8 mouse cellular contexts compared by ENCODE assay signal in the genomic region with DNA sequence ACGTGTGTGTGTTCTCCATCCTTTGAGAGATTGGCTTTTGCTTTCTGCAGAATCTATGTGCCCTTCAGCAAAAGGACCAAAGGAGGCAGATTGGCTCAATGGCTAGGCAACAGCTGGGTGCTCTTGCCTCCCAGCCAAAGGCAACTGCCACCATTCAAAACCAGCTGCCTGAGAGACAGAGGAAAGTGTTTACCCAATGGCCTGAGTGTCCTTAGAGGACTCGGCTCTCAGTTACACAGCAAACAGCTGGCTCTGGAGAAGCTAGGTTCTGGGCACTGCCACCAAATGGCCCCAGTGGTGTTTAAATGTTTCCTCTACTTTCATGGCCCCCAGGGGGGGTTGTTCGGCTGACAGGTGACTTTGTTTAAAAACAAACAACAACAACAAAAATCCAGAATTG. TPM values are rescaled to one million over a fixed set of nuclear protein-coding genes. Genes with fewer than 3 reads are reported as not detected.
A peak's percentile ranks its signal among the peaks of the same experiment; 100 is the strongest.
DNase-seq lines count a peak whose midpoint lies in the region; ATAC-seq and TF ChIP-seq lines count a peak whose summit lies in the region.

No protein-coding gene starts in this region.

- H3K4me1 ChIP-seq in lung, adult 2 months (ENCODE audit: control insufficient read depth, insufficient read depth, low read length) = peaks cover 4% of the 10 kb centered on the region
- no peaks in the 10 kb centered on the region for H3K4me1 ChIP-seq in heart, embryonic 16.5 days (ENCODE audit: control insufficient read depth, insufficient read depth, low read length)
- no peaks in the 10 kb centered on the region for H3K4me1 ChIP-seq in liver, postnatal 0 days (ENCODE audit: insufficient read depth)
- no peaks in the 10 kb centered on the region for H3K4me1 ChIP-seq in stomach, embryonic 14.5 days (ENCODE audit: control insufficient read depth, insufficient read depth, low read length)

- no peak for TF ChIP-seq POLR2A in lung, adult 2 months (IDR thresholded peaks at IDR 0.05; ENCODE audit: borderline replicate concordance, extremely low read depth, low read depth, low read length)

- no peak for TF ChIP-seq CTCF in lung, adult 2 months (IDR thresholded peaks at IDR 0.05; ENCODE audit: insufficient read depth, low read length)
- TF ChIP-seq CTCF in liver, postnatal 0 days (IDR thresholded peaks at IDR 0.05; ENCODE audit: low read depth) = no peak

- no peaks in the 10 kb centered on the region for H3K36me3 ChIP-seq in heart, embryonic 16.5 days (ENCODE audit: control insufficient read depth, insufficient read depth)
- no peaks in the 10 kb centered on the region for H3K36me3 ChIP-seq in liver, postnatal 0 days (replicated peaks; ENCODE audit: insufficient read depth, low read length)
- H3K36me3 ChIP-seq in stomach, embryonic 14.5 days (ENCODE audit: control insufficient read depth, insufficient read depth, low read length) = no peaks in the 10 kb centered on the region

- no peak overlapping the region; the same call in 1 of the 2 replicates for H3K27ac ChIP-seq in heart, embryonic 16.5 days (ENCODE audit: low read length)
- no peak overlapping the region for H3K27ac ChIP-seq in liver, postnatal 0 days (ENCODE audit: low read depth)
- no peak overlapping the region for H3K27ac ChIP-seq in stomach, embryonic 14.5 days (ENCODE audit: low read length)

- no peak overlapping the region for H3K9ac ChIP-seq in heart, embryonic 16.5 days (ENCODE audit: low read length)
- H3K9ac ChIP-seq in liver, postnatal 0 days (replicated peaks) = no peak overlapping the region
- H3K9ac ChIP-seq in stomach, embryonic 14.5 days (replicated peaks; ENCODE audit: low read depth, low read length) = no peak overlapping the region

- H3K4me3 ChIP-seq in lung, adult 2 months (replicated peaks; ENCODE audit: extremely low read depth, low read depth, low read length) = no peak overlapping the region
- H3K4me3 ChIP-seq in heart, embryonic 16.5 days (ENCODE audit: low read length) = peak overlapping the region; percentile 51
- peak overlapping the region; percentile 39 for H3K4me3 ChIP-seq in liver, postnatal 0 days (ENCODE audit: low read depth, low read length)
- no peak overlapping the region for H3K4me3 ChIP-seq in stomach, embryonic 14.5 days (ENCODE audit: low read depth, low read length)

- ATAC-seq in heart, embryonic 16.5 days (replicated peaks; ENCODE audit: extremely low read depth, insufficient read depth, low FRiP score) = no peak
- no peak for ATAC-seq in liver, postnatal 0 days
- ATAC-seq in stomach, embryonic 14.5 days (ENCODE audit: insufficient number of reproducible peaks, insufficient read depth, low FRiP score, low read depth) = no peak

- no peaks in the 10 kb centered on the region for H3K27me3 ChIP-seq in heart, embryonic 16.5 days (ENCODE audit: control insufficient read depth, insufficient read depth, low read length)
- 0 out of 2 replicates have a peak, but pooled peaks cover 3% of the 10 kb centered on the region for H3K27me3 ChIP-seq in liver, postnatal 0 days (ENCODE audit: insufficient read depth, low read length)
- no peaks in the 10 kb centered on the region for H3K27me3 ChIP-seq in stomach, embryonic 14.5 days (ENCODE audit: control insufficient read depth, insufficient read depth, low read length)

- peak; percentile 4 to 27 for DNase-seq in lung, adult 18-20 months
- no peak for DNase-seq in lung, adult 2 months
- no peak for DNase-seq in liver, postnatal 0 days
- DNase-seq in testis, postnatal 10 days (ENCODE audit: low spot score) = no peak
- no peak for DNase-seq in embryo, embryonic 9.5 days (ENCODE audit: extremely low spot score)
- DNase-seq in kidney, adult 9 months = no peak

- WGBS in lung, adult 2 months = 45% methylated on average over 3 of the region's 3 CpGs
- 44% methylated on average over 3 of the region's 3 CpGs for WGBS in heart, embryonic 16.5 days
- 49% methylated on average over 3 of the region's 3 CpGs for WGBS in liver, postnatal 0 days (ENCODE audit: insufficient replicate concordance)
- 39% methylated on average over 3 of the region's 3 CpGs for WGBS in stomach, embryonic 14.5 days

- TF ChIP-seq EP300 in liver, postnatal 0 days (IDR thresholded peaks at IDR 0.05; ENCODE audit: low read depth) = no peak

- H3K4me2 ChIP-seq in heart, embryonic 16.5 days (ENCODE audit: low read depth, low read length) = peak overlapping the region; percentile 72
- peak overlapping the region; percentile 72 for H3K4me2 ChIP-seq in liver, postnatal 0 days (ENCODE audit: low read depth, low read length)
- peak overlapping the region; percentile 53 for H3K4me2 ChIP-seq in stomach, embryonic 14.5 days (replicated peaks; ENCODE audit: low read depth, low read length)

- H3K9me3 ChIP-seq in heart, embryonic 16.5 days (replicated peaks; ENCODE audit: control insufficient read depth, low read length) = no peaks in the 10 kb centered on the region
- no peaks in the 10 kb centered on the region for H3K9me3 ChIP-seq in liver, postnatal 0 days (ENCODE audit: low read length)
- no peaks in the 10 kb centered on the region for H3K9me3 ChIP-seq in stomach, embryonic 14.5 days (ENCODE audit: control insufficient read depth, low read depth, low read length)

RNA-seq across cellular contexts. Expression of gene Apln, which starts 19.1 kb away (rescaled TPM):
- 25.1 and 27.5 TPM in 2 replicates for polyA plus RNA-seq in lung, adult 2 months (2012; rRNA removed)
- 7.9 and 8.5 TPM in 2 replicates for polyA plus RNA-seq in heart, embryonic 16.5 days (2015; fragmentation: Nextera tagmentation; extraction: Ambion mirVana)
- polyA plus RNA-seq in liver, postnatal 0 days (2015; fragmentation: Nextera tagmentation; extraction: Ambion mirVana) = 0.12 and 0.19 TPM in 2 replicates
- 4.3 and 5.1 TPM in 2 replicates for polyA plus RNA-seq in stomach, embryonic 14.5 days (2014; fragmentation: Nextera tagmentation; extraction: Ambion mirVana)

RNA-seq across cellular contexts. Expression of gene Xpnpep2, which starts 54.8 kb away (rescaled TPM):
- polyA plus RNA-seq in lung, adult 2 months (2012; rRNA removed) = 3.5 and 9.1 TPM in 2 replicates
- polyA plus RNA-seq in heart, embryonic 16.5 days (2015; fragmentation: Nextera tagmentation; extraction: Ambion mirVana) = 0.84 and 0.98 TPM in 2 replicates
- 0.05 TPM in 1 of 2 replicates, not detected in the other for polyA plus RNA-seq in liver, postnatal 0 days (2015; fragmentation: Nextera tagmentation; extraction: Ambion mirVana)
- polyA plus RNA-seq in stomach, embryonic 14.5 days (2014; fragmentation: Nextera tagmentation; extraction: Ambion mirVana) = 1.1 and 1.2 TPM in 2 replicates

Comparison
In these comparisons a context has a peak if more than half of its experiments do, and no peak if none do; other contexts are left out.
1. DNase-seq: peak in lung, adult 18-20 months (2 of 2); none in lung, adult 2 months (single experiment), liver, postnatal 0 days (single experiment), testis, postnatal 10 days (single experiment), embryo, embryonic 9.5 days (single experiment) and kidney, adult 9 months (single experiment).
2. H3K4me3 ChIP-seq: peak in heart, embryonic 16.5 days (single experiment) and liver, postnatal 0 days (single experiment); none in lung, adult 2 months (single experiment) and stomach, embryonic 14.5 days (single experiment).
3. Peak in every context shown above with its lines, with median percentiles within 50 percentile points of each other: H3K4me2 ChIP-seq.